Mouse (Mus musculus): Measurements from ENCODE around the gene Prrt2. TPM values are rescaled to one million over a fixed set of nuclear protein-coding genes. Genes with fewer than 3 reads are reported as not detected.

The Prrt2 gene
- polyA plus RNA-seq, 2 experiments = 21.2 to 74.6 TPM

GRCm38 (mm10) chr7:127031244-127031643 lies 10.2 kb upstream of the Prrt2 start:
- Histone ChIP-seq H3K9me3 (ENCODE audit: control insufficient read depth, low read length) (no peaks in the 10 kb centered on the region), H3K4me2 (replicated peaks; ENCODE audit: low read depth, low read length, severe bottlenecking) (no peak overlapping the region), H3K27ac (replicated peaks; ENCODE audit: low read depth, low read length) (no peak overlapping the region), H3K36me3 (ENCODE audit: control insufficient read depth, insufficient read depth, low read length) (peaks cover 66% of the 10 kb centered on the region), H3K27me3 (ENCODE audit: control insufficient read depth, insufficient read depth, low read length) (no peaks in the 10 kb centered on the region), H3K9ac (ENCODE audit: low read depth, low read length, severe bottlenecking) (no peak overlapping the region), H3K4me1 (ENCODE audit: control insufficient read depth, insufficient read depth, low read length) (peaks cover 7% of the 10 kb centered on the region), H3K4me3 (replicated peaks; ENCODE audit: low read length) (no peak overlapping the region)
- DNase-seq (ENCODE audit: low spot score) = no peak
- TF ChIP-seq POLR2A (IDR thresholded peaks at IDR 0.05; ENCODE audit: borderline replicate concordance, extremely low read depth, insufficient read depth, insufficient read length) = no peak
- no peak for ATAC-seq (ENCODE audit: low FRiP score, low read depth)
- WGBS = 81% methylated on average over 1 of the region's 1 CpGs

GRCm38 (mm10) chr7:127030172-127030571 lies 9.2 kb upstream of the Prrt2 start:
- TF ChIP-seq POLR2A (IDR thresholded peaks at IDR 0.05; ENCODE audit: borderline replicate concordance, extremely low read depth, insufficient read depth, insufficient read length) = no peak
- Histone ChIP-seq H3K9ac (ENCODE audit: low read depth, low read length, severe bottlenecking) (no peak overlapping the region), H3K4me3 (replicated peaks; ENCODE audit: low read length) (no peak overlapping the region), H3K4me1 (ENCODE audit: control insufficient read depth, insufficient read depth, low read length) (peaks cover 7% of the 10 kb centered on the region), H3K36me3 (ENCODE audit: control insufficient read depth, insufficient read depth, low read length) (peaks cover 63% of the 10 kb centered on the region), H3K27me3 (ENCODE audit: control insufficient read depth, insufficient read depth, low read length) (no peaks in the 10 kb centered on the region), H3K27ac (replicated peaks; ENCODE audit: low read depth, low read length) (no peak overlapping the region), H3K4me2 (replicated peaks; ENCODE audit: low read depth, low read length, severe bottlenecking) (no peak overlapping the region), H3K9me3 (ENCODE audit: control insufficient read depth, low read length) (no peaks in the 10 kb centered on the region)
- WGBS = 100% methylated on average over 1 of the region's 1 CpGs
- ATAC-seq (ENCODE audit: low FRiP score, low read depth) (no peak), DNase-seq (ENCODE audit: low spot score) (no peak)

- Histone ChIP-seq H3K4me2 (replicated peaks; ENCODE audit: low read depth, low read length, severe bottlenecking) (peak overlapping the region; percentile 68), H3K9ac (ENCODE audit: low read depth, low read length, severe bottlenecking) (peak overlapping the region; percentile 53), H3K9me3 (ENCODE audit: control insufficient read depth, low read length) (no peaks in the 10 kb centered on the region), H3K4me1 (ENCODE audit: control insufficient read depth, insufficient read depth, low read length) (peaks cover 26% of the 10 kb centered on the region), H3K27me3 (ENCODE audit: control insufficient read depth, insufficient read depth, low read length) (no peaks in the 10 kb centered on the region), H3K36me3 (ENCODE audit: control insufficient read depth, insufficient read depth, low read length) (peaks cover 66% of the 10 kb centered on the region), H3K27ac (replicated peaks; ENCODE audit: low read depth, low read length) (peak overlapping the region; percentile 88), H3K4me3 (replicated peaks; ENCODE audit: low read length) (peak overlapping the region; percentile 96)
- DNase-seq (ENCODE audit: low spot score) (no peak), ATAC-seq (ENCODE audit: low FRiP score, low read depth) (no peak)
- no peak for TF ChIP-seq POLR2A (IDR thresholded peaks at IDR 0.05; ENCODE audit: borderline replicate concordance, extremely low read depth, insufficient read depth, insufficient read length)
- 65% methylated on average over 7 of the region's 8 CpGs for WGBS
These were observed 6.9 kb upstream of the Prrt2 start for GRCm38 (mm10) chr7:127027885-127028284.

GRCm38 (mm10) chr7:127026984-127027726 lies 6.1 kb upstream of the Prrt2 start, which contains the start of gene Maz:
Gene Maz, minus strand, starts transcription at chr7:127027037.
- Histone ChIP-seq H3K4me3 (replicated peaks; ENCODE audit: low read length) (peak within 1 kb of the TSS; percentile 96), H3K9ac (ENCODE audit: low read depth, low read length, severe bottlenecking) (peak within 1 kb of the TSS; percentile 97), H3K36me3 (ENCODE audit: control insufficient read depth, insufficient read depth, low read length) (peaks cover 66% of the 10 kb centered on the region), H3K27me3 (ENCODE audit: control insufficient read depth, insufficient read depth, low read length) (no peaks in the 10 kb centered on the region), H3K4me1 (ENCODE audit: control insufficient read depth, insufficient read depth, low read length) (peaks cover 31% of the 10 kb centered on the region), H3K9me3 (ENCODE audit: control insufficient read depth, low read length) (no peaks in the 10 kb centered on the region), H3K27ac (replicated peaks; ENCODE audit: low read depth, low read length) (peak within 1 kb of the TSS; percentile 98), H3K4me2 (replicated peaks; ENCODE audit: low read depth, low read length, severe bottlenecking) (peak within 1 kb of the TSS; percentile 90)
- ATAC-seq (ENCODE audit: low FRiP score, low read depth) = peak; percentile 92
- under 1% methylated on average over 57 of the region's 63 CpGs for WGBS
- no peak for TF ChIP-seq POLR2A (IDR thresholded peaks at IDR 0.05; ENCODE audit: borderline replicate concordance, extremely low read depth, insufficient read depth, insufficient read length)
- peak; percentile 100 for DNase-seq (ENCODE audit: low spot score)

GRCm38 (mm10) chr7:127026616-127026983 lies 5.6 kb upstream of the Prrt2 start:
- Histone ChIP-seq H3K4me1 (ENCODE audit: control insufficient read depth, insufficient read depth, low read length) (peaks cover 34% of the 10 kb centered on the region), H3K9ac (ENCODE audit: low read depth, low read length, severe bottlenecking) (peak overlapping the region; percentile 97), H3K9me3 (ENCODE audit: control insufficient read depth, low read length) (no peaks in the 10 kb centered on the region), H3K36me3 (ENCODE audit: control insufficient read depth, insufficient read depth, low read length) (peaks cover 66% of the 10 kb centered on the region), H3K4me2 (replicated peaks; ENCODE audit: low read depth, low read length, severe bottlenecking) (peak overlapping the region; percentile 90; the same call in 1 of the 2 replicates), H3K27me3 (ENCODE audit: control insufficient read depth, insufficient read depth, low read length) (no peaks in the 10 kb centered on the region), H3K4me3 (replicated peaks; ENCODE audit: low read length) (peak overlapping the region; percentile 96), H3K27ac (replicated peaks; ENCODE audit: low read depth, low read length) (peak overlapping the region; percentile 98)
- no peak for TF ChIP-seq POLR2A (IDR thresholded peaks at IDR 0.05; ENCODE audit: borderline replicate concordance, extremely low read depth, insufficient read depth, insufficient read length)
- ATAC-seq (ENCODE audit: low FRiP score, low read depth) = peak; percentile 5; the same call in 1 of the 2 replicates
- DNase-seq (ENCODE audit: low spot score) = peak; percentile 76
- WGBS = 4% methylated on average over 14 of the region's 48 CpGs

Data from limb, embryonic 14.5 days (tissue).